Mouse (Mus musculus) spleen, adult 2 months (tissue): ENCODE measurements at regions not wholly inside any gene's neighbourhood (a gene's known extent, or its start where the extent isn't known, plus 50 kb on each side); places are given as distances from the start of the nearest gene placed in this dataset.

ENCODE experiments used
- DNase-seq, 2 experiments: peaks; one replicate each; pipeline versions ENCODE4 v3.0.0 to v3.0.0-alpha.2; 2012 to 2021; ENCODE audit warnings: low spot score in 2 of 2, low read depth in 1 of 2
- H3K27ac ChIP-seq: fragments of 200-500 bp; 2 replicates; pipeline ENCODE4 v1.5.1; 2012; ENCODE audit warnings: low read length, inconsistent platforms; ENCODE audit not compliant: insufficient read depth
- H3K27me3 ChIP-seq: fragments of 200-500 bp; 2 replicates; pipeline ENCODE4 v1.6.1; 2012; ENCODE audit warnings: mild to moderate bottlenecking, moderate library complexity, low read length, inconsistent platforms; ENCODE audit not compliant: control insufficient read depth, insufficient read depth
- H3K36me3 ChIP-seq: fragments of 200-500 bp; 2 replicates; pipeline ENCODE4 v1.6.1; 2012; ENCODE audit warnings: mild to moderate bottlenecking, low read length, inconsistent platforms; ENCODE audit not compliant: control insufficient read depth, insufficient read depth
- H3K4me1 ChIP-seq: fragments of 200-500 bp; 2 replicates; pipeline ENCODE4 v1.6.1; 2011; ENCODE audit warnings: inconsistent platforms; ENCODE audit not compliant: control insufficient read depth, insufficient read depth, insufficient read length
- H3K4me3 ChIP-seq: fragments of 200-500 bp; 2 replicates; pipeline ENCODE4 v1.5.1; 2011; ENCODE audit warnings: mild to moderate bottlenecking, inconsistent platforms; ENCODE audit not compliant: insufficient read depth, insufficient read length; ENCODE audit errors: extremely low read depth
- CTCF ChIP-seq: fragments of 200-500 bp; IDR thresholded peaks from 2 replicates; pipeline ENCODE4 v1.5.1; 2011; ENCODE audit warnings: mild to moderate bottlenecking, inconsistent platforms; ENCODE audit not compliant: insufficient read depth, insufficient read length, insufficient replicate concordance; ENCODE audit errors: extremely low read depth
- POLR2A ChIP-seq: fragments of 200-500 bp; IDR thresholded peaks from 2 replicates; pipeline ENCODE4 v1.6.1; 2011; ENCODE audit warnings: low read depth, low read length, inconsistent platforms
- WGBS: fragments of 180-500 bp; shearing (Covaris S2); methylation state at CpG from one replicate; pipeline ENCODE4 v1.1.7; 2018; 5-methylcytosine and 5-hydroxymethylcytosine counted together

DNA sequence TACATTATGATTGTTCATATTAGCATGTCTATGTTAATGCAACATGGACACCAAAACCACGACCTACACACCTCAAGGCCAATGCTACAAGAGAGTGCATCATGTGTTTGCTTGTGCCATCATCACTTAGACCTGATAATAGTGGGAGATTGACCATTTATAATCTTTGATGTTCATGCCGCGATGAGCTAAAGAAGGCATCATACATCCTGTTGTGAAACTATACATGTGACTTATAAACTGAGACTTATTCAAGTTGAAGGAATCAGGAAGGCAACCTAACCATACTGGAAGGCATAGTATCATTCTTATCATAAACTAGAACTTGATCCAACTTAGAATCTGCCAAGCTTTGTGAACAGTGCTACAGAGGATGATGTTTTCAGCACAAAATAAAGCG lies 159.0 kb upstream of the Tusc1 start:
- no peaks in the 10 kb centered on the region for H3K36me3 ChIP-seq
- H3K27ac ChIP-seq: no peak overlapping the region
- no peaks in the 10 kb centered on the region for H3K4me1 ChIP-seq
- no peak overlapping the region for H3K4me3 ChIP-seq
- TF ChIP-seq POLR2A (no peak), CTCF (no peak)
- H3K27me3 ChIP-seq: no peaks in the 10 kb centered on the region
- 92% methylated on average over 4 of the region's 4 CpGs for WGBS
- DNase-seq: no peak

- no peak overlapping the region for H3K4me3 ChIP-seq
- H3K27me3 ChIP-seq: no peaks in the 10 kb centered on the region
- H3K4me1 ChIP-seq: no peaks in the 10 kb centered on the region
- H3K36me3 ChIP-seq: no peaks in the 10 kb centered on the region
- WGBS: 45% methylated on average over 2 of the region's 2 CpGs
- TF ChIP-seq CTCF: no peak
- TF ChIP-seq POLR2A: no peak
- DNase-seq: no peak
- no peak overlapping the region for H3K27ac ChIP-seq
Measured at GRCm38 (mm10) chr4:93493905-93494304, 158.6 kb upstream of the Tusc1 start.

- Histone ChIP-seq H3K4me3 (no peak overlapping the region), H3K27ac (no peak overlapping the region), H3K36me3 (no peaks in the 10 kb centered on the region), H3K27me3 (no peaks in the 10 kb centered on the region), H3K4me1 (no peaks in the 10 kb centered on the region)
- no peak for DNase-seq
- TF ChIP-seq POLR2A (no peak), CTCF (no peak)
Measured at GRCm38 (mm10) chr4:93493326-93493725, 158.0 kb upstream of the Tusc1 start.

- 85% methylated on average over 1 of the region's 1 CpGs for WGBS
Measured at GRCm38 (mm10) chr4:93488570-93488969, 153.3 kb upstream of the Tusc1 start.

GRCm38 (mm10) chr4:93486455-93486854 lies 151.1 kb upstream of the Tusc1 start:
- TF ChIP-seq CTCF: no peak
- no peak for TF ChIP-seq POLR2A

More at GRCm38 (mm10) chr4:93488570-93488969, 153.3 kb upstream of the Tusc1 start:
- Histone ChIP-seq H3K4me1 (no peaks in the 10 kb centered on the region), H3K27ac (no peak overlapping the region), H3K36me3 (no peaks in the 10 kb centered on the region), H3K27me3 (no peaks in the 10 kb centered on the region), H3K4me3 (no peak overlapping the region)
- no peak for DNase-seq
- TF ChIP-seq CTCF (no peak), POLR2A (no peak)

GRCm38 (mm10) chr4:93481247-93481646 lies 145.9 kb upstream of the Tusc1 start:
- Histone ChIP-seq H3K27me3 (no peaks in the 10 kb centered on the region), H3K36me3 (no peaks in the 10 kb centered on the region), H3K27ac (no peak overlapping the region), H3K4me1 (no peaks in the 10 kb centered on the region), H3K4me3 (no peak overlapping the region)
- no peak for DNase-seq
- 14% methylated on average over 1 of the region's 1 CpGs for WGBS
- TF ChIP-seq POLR2A (no peak), CTCF (no peak)

More at GRCm38 (mm10) chr4:93486455-93486854, 151.1 kb upstream of the Tusc1 start:
- no peaks in the 10 kb centered on the region for H3K36me3 ChIP-seq
- H3K4me3 ChIP-seq: no peak overlapping the region
- H3K27me3 ChIP-seq: no peaks in the 10 kb centered on the region
- 92% methylated on average over 1 of the region's 1 CpGs for WGBS
- no peak for DNase-seq
- no peak overlapping the region for H3K27ac ChIP-seq
- no peaks in the 10 kb centered on the region for H3K4me1 ChIP-seq

GRCm38 (mm10) chr4:93477189-93477767 lies 142.0 kb upstream of the Tusc1 start:
- no peak overlapping the region for H3K27ac ChIP-seq
- H3K36me3 ChIP-seq: no peaks in the 10 kb centered on the region
- no peaks in the 10 kb centered on the region for H3K4me1 ChIP-seq
- H3K27me3 ChIP-seq: no peaks in the 10 kb centered on the region
- TF ChIP-seq POLR2A (no peak), CTCF (no peak)
- no peak overlapping the region for H3K4me3 ChIP-seq
- no peak for DNase-seq
